Mouse (Mus musculus) G1E (cell line): Measurements from ENCODE around the gene Aste1.

ENCODE experiments used
- CTCF ChIP-seq: IDR thresholded peaks from 2 replicates; pipeline ENCODE4 v1.5.1; 2012; ENCODE audit warnings: low read depth, low read length, inconsistent platforms, mixed read lengths
- GATA1 ChIP-seq: IDR thresholded peaks from 2 replicates; pipeline ENCODE4 v1.6.1; 2012; ENCODE audit warnings: borderline replicate concordance, low read length, inconsistent platforms, mixed read lengths
- GATA2 ChIP-seq: IDR thresholded peaks from 2 replicates; pipeline ENCODE4 v1.6.1; 2012; ENCODE audit warnings: low read depth, low read length, inconsistent platforms, borderline replicate concordance
- POLR2AphosphoS5 ChIP-seq: IDR thresholded peaks from 2 replicates; pipeline ENCODE4 v1.6.1; 2012; ENCODE audit warnings: low read depth, low read length, inconsistent platforms; ENCODE audit not compliant: insufficient replicate concordance

GRCm38 (mm10) chr9:105387403-105387802 is 7.8 kb upstream of the Aste1 start:
- no peak for TF ChIP-seq CTCF
- TF ChIP-seq GATA2 = no peak
- no peak for TF ChIP-seq POLR2AphosphoS5
- no peak for TF ChIP-seq GATA1
